Mouse (Mus musculus) heart, postnatal 25 days (tissue): ENCODE measurements around the gene Hist1h1d. TPM values are rescaled to one million over a fixed set of nuclear protein-coding genes. Genes with fewer than 3 reads are reported as not detected.

ENCODE experiments used
- DNase-seq: peaks from one replicate; pipeline ENCODE4 v3.0.0; 2022; ENCODE audit warnings: low spot score
- intact Hi-C: fragments of 180-260 bp; cut with DNase I; formaldehyde crosslinking; loops from one replicate; pipeline ENCODE4 v1.15.1; 2025
- total RNA-seq, 2 experiments: library from RNA; stranded (reverse); gene quantifications; 2 replicates each; pipeline ENCODE4 v1.2.3; 2021

Gene Hist1h1d
- 1 to 10 TPM; 1.8 to 2.5 TPM for total RNA-seq

DNA sequence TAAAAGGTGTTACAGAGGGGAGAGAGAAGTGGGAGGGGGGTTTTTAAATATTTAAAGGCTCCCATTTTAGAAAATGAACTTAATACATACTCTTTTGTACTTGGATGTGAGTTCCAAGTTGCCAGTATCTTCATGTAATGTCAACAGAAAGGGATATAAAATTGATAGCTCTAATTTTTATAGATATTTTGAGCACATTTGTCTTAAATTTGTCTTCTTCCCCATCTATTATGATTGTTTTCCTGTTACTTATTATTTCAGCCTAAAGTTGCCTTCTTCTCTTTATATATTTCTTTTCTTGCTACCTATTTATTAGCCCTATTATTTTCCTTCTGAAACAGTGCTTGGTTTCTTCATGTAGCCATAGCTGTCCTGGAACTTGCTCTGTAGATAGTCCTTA is at the start of gene Hist1h1d:
TSS of gene Hist1h1d (plus strand) at position 301 of the 400 bp plus-strand sequence.
- intact Hi-C loops, result no loop called here

GRCm38 (mm10) chr13:23503797-23504196 is 49.3 kb upstream of the Hist1h1d start:
- DNase-seq, result no peak
- intact Hi-C loops, result no loop called here

More for the DNA sequence above, at the start of gene Hist1h1d:
- DNase-seq, result no peak

DNA sequence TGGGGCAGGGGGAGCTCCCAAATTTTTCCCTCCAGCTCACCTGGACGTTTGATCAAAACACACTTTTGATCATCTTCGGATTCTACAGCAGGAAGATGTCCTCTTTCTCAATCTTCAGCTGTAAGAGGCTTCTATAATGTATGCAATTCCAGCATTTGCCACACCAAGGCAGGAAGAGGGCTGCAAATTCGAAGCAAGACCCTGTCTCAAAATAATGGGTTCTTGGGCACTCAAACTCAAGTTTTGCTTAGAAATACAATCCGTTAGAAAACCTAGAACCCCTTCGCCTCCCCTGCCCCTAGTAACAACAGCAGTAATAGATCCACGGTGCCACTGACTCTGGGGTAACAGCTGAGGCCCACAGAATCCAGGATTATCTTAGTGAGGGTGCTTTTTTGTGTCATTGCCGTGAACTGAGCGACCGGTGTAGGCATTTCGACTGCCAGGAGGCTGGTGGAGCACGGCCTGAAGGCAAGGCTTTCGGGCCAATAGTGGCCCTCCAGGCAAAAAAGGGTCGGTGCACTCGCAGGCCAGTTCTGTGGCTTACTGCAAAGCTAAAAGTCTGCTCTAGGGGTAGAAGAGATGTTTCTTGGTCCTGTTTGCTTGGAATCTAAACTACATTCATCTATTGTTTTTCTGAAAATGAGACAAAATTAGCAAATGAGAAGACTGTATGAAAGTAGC is 47.3 kb upstream of the Hist1h1d start:
- no peak for DNase-seq
- intact Hi-C loops, result no loop called here

DNA sequence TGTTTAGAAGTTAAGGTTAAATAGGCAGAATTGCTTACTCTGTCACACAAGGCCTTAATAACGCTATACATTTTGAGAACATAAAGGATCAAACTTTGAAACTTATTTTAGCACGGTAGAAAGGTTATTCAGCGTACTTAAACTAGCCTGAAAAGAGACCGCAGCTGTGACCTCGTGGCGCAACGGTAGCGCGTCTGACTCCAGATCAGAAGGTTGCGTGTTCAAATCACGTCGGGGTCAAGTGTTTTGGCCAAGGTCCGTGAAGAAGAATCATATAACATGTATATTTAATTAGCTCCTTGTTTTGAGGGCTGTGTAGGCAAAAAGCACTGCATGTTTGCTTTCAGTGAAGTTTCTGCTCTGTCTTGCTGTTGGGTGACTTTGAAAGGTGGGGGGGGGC is 46.7 kb upstream of the Hist1h1d start:
- DNase-seq, result no peak
- intact Hi-C loops, result no loop called here

GRCm38 (mm10) chr13:23506819-23507515 is 46.1 kb upstream of the Hist1h1d start:
- intact Hi-C loops, result no loop called here
- no peak for DNase-seq

DNA sequence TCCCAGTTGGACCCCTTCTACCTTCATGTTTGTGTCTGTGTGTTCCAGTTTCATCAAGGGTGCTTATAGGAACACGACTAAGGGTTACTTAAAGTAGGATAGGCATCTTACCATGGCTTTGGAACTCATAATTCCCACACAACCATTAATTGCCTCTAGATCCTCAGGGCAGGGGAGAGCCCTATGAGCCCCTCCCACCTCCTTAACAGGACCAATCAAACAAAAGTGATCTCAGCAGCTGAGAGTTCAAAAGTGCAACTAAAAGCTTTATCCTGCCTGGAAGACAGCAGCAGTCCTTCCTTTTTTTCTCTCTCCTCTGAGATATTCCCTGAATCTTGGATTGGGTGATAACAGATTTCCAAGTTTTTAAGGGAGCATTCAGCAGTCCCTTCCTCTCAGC is 42.9 kb upstream of the Hist1h1d start:
- intact Hi-C loops, result loop anchor here (10.0 kb wide), 1 partner anchor 1565 kb away; the partner anchor contains the start of gene Zfp184
- DNase-seq, result no peak

DNA sequence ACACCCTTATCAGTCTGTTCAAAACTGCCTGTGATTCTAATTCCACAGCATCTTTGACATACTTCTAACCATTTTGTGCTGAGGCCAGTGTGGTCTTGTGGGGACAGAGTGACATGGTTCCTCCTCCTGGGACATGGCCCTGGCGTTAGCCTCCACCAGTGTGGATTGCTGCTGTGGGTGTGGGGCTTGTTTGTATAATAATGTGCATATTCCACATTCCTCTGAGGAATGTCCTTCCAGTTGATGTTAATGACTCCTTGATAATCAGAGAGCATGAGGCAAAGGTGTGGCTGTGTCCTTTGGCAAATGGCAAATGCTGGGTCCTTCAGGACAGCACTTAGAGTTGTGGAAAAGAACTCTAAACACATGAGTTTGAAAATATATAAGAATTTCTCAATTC is 39.5 kb upstream of the Hist1h1d start:
- DNase-seq, result no peak
- intact Hi-C loops, result loop anchor here (10.0 kb wide), 1 partner anchor 1569 kb away; the partner anchor contains the start of gene Zfp184

- intact Hi-C loops, result loop anchor here (5.0 to 10.0 kb wide), 2 partner anchors 1493 to 1570 kb away; partner anchors contain the start of gene Zfp184
- DNase-seq, result no peak
Observed at GRCm38 (mm10) chr13:23515281-23515680, 37.8 kb upstream of the Hist1h1d start.

DNA sequence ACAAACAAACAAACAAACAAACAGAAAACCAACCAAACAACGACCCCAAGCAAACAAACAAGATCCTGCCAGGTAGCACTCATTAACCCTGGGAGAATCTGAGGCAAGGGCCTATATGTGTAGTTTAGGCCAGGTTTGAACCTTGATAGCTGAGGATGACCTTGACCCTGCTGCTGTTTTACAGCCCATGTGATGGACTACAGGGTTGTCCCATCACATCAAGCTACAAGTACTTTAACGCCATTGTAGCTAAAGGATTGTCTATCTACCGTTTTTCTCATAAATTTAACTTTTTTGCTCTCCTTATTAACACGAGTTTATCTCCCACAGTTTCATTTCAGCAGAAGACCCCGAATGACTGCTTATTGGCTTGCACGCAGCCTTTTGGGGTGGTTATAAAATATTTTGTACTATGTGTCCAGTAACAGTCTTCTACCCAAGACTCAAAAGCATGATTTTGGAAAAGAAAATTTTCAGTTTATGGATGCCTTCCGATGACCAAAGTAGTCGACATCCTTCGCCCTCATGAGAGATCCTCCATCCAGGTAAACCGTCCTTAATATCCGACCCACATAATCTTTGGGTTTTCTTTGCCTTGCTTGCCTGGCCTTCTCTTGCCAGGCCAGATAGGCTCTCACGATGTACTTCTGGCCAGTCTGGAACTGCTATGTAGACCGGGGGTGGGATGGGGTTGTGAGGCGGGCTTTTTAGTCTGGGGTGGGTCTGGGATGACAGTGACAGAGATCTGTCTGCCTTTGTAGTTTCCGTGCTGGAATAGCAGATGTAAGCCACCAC is 37.0 kb upstream of the Hist1h1d start:
- no peak for DNase-seq

GRCm38 (mm10) chr13:23516822-23517602 is 36.0 kb upstream of the Hist1h1d start:
- DNase-seq, result peak; percentile 35
- intact Hi-C loops, result loop anchor here (1.0 to 10.0 kb wide), 4 partner anchors 67 to 1572 kb away; partner anchors contain the start of gene Zfp184

More for the DNA sequence above, 37.0 kb upstream of the Hist1h1d start:
- intact Hi-C loops, result loop anchor here (2.0 to 10.0 kb wide), 3 partner anchors 69 to 1571 kb away; partner anchors contain the start of gene Zfp184

DNA sequence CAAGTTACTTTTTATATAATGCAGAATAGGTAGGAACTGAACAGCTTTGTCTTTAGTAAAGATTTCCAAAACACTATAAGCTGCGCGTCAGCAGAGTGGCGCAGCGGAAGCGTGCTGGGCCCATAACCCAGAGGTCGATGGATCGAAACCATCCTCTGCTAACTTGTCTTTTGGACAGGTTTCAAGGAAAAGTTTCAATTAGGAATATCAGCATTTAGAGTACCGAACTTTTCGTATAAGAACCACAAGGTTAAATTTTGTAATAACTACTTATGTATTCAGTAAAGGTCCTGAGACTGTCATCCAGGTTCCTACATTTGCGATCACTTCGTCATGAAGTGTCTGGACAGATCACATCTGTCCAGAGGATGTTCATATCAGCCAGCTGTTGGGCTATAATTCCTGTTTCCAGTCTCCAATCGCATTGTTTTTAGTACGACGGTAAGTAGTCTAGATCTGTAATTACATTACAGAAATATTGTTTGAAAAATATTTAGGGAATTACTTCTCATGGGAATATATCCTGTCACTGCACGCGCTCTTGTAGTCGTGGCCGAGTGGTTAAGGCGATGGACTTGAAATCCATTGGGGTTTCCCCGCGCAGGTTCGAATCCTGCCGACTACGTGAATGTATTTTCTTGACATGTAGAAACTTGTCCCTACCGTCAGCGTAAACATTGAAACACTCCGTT is 35.3 kb upstream of the Hist1h1d start:
- DNase-seq, result peak; percentile 71
- intact Hi-C loops, result loop anchor here (1.0 to 10.0 kb wide), 5 partner anchors 67 to 1573 kb away; partner anchors contain the start of gene Zfp184

DNA sequence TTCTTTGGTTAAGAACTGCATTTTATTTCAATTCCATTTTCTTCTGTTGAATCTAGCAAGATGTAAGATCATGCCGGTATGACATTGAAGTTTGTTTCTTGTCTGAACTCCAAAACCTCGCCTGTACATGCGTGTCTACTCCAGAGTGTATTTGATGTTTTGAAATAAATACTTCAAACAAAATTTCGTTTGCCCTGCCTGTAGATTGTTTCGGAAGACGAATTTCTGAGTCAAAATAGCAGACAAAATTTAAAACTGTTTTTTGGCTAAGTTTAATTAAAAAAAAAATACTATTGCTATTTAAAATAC is 34.8 kb upstream of the Hist1h1d start:
- DNase-seq, result no peak
- intact Hi-C loops, result loop anchor here (2.0 to 10.0 kb wide), 3 partner anchors 81 to 1573 kb away; partner anchors contain the start of gene Zfp184

GRCm38 (mm10) chr13:23518885-23519284 is 34.2 kb upstream of the Hist1h1d start:
- intact Hi-C loops, result loop anchor here (2.0 to 10.0 kb wide), 3 partner anchors 82 to 1574 kb away; partner anchors contain the start of gene Zfp184

DNA sequence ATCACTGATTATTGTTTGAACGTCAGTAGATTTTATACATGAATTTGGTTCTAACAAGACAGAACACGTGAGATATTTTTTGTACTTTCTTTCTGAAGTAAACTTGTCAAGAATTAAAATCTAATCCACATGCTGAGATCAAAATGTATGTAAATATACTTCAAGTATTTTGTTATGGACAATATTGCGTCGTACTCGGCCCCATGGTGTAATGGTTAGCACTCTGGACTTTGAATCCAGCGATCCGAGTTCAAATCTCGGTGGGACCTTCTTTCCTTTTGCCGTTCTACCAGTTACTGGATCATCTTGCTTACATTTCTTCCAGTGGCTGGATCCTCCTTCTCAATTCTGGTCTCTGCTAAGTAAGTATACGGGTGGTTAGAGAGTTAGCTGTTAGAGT is 33.6 kb upstream of the Hist1h1d start:
- intact Hi-C loops, result loop anchor here (2.0 to 10.0 kb wide), 3 partner anchors 83 to 1575 kb away; partner anchors contain the start of gene Zfp184
- peak; percentile 42 for DNase-seq

More at GRCm38 (mm10) chr13:23518885-23519284, 34.2 kb upstream of the Hist1h1d start:
- peak; percentile 28 for DNase-seq

- intact Hi-C loops, result no loop called here
- peak; percentile 47 for DNase-seq
Observed at GRCm38 (mm10) chr13:23521703-23522102, 31.4 kb upstream of the Hist1h1d start.

DNA sequence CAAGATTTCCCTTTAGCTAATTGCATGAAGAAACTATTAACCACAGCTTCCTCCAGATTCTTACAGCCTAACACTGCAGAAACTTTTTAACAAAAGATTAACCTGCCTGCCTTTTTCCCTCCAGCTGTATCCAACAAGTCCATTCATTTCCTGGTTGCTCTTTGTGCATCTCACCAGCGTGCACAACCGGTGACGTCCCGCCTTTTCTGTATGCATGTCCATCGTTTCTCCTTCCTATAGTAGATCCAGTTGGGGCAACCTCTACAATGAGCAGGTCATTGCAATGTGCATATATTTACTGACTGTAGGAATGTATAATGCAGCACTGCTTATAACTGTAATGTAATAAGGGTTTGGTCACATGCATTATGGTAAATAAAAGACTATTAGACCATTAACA is 29.1 kb upstream of the Hist1h1d start:
- intact Hi-C loops, result no loop called here

DNA sequence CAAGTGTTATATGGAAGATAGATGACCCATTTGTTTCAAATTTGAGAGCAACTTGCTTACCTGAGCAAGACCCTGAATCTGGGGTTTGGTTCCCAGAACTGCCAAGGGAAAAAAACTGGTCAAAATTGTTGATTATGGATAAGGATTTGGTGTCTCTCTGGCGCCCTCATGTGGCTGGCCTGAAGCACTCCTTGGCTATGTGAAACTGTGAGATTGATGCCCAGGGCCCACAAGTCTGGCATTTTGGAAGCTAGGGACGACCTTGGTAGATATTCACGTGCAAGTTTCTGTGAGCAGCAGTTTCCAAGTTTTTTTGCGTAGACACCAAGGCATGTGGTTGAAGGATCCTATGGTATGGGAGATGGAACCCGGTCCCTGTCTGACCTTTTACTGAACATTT is 28.4 kb upstream of the Hist1h1d start:
- peak; percentile 28 for DNase-seq
- intact Hi-C loops, result loop anchor here (5.0 kb wide), 2 partner anchors 73 to 1497 kb away; no protein-coding TSS in a partner anchor

More for the DNA sequence above, 29.1 kb upstream of the Hist1h1d start:
- DNase-seq, result no peak

DNA sequence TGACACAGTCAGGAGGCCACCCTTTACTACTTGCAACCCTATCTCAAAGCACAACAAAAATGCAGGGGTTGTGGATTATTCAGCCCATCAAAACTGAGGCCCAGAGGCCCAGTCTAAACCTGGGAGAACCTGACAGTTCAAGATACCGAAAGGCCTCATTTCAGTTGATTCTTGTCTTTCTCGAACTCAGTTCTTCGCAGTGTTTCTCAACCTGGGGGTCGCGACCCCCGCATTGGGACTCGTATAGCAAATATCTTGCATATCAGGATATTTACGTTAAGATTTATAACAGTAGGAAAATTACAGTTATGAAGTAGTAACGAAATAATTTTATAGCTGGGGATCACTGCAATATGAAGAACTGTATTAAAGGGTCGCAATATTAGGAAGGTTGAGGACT is 27.2 kb upstream of the Hist1h1d start:
- intact Hi-C loops, result loop anchor here (1.0 to 5.0 kb wide), 3 partner anchors 71 to 1499 kb away; no protein-coding TSS in a partner anchor
- DNase-seq, result no peak
